Mouse (Mus musculus) forebrain, embryonic 10.5 days (tissue): ENCODE data around the gene Ica1. TPM values are rescaled to one million over a fixed set of nuclear protein-coding genes. Genes with fewer than 3 reads are reported as not detected.

Experiments
- DNase-seq: peaks from one replicate; pipeline ENCODE4 v3.0.0-alpha.2; 2017; ENCODE audit warnings: low spot score; ENCODE audit errors: extremely low spot score
- H3K27ac ChIP-seq: fragments of 300-500 bp; sonication (generic); 2 replicates; pipeline ENCODE4 v1.5.1; 2016; ENCODE audit warnings: mild to moderate bottlenecking
- H3K27me3 ChIP-seq: fragments of 300-500 bp; sonication (generic); 2 replicates; pipeline ENCODE4 v1.6.1; 2016; ENCODE audit warnings: mild to moderate bottlenecking; ENCODE audit not compliant: poor library complexity, severe bottlenecking
- H3K36me3 ChIP-seq: fragments of 300-500 bp; sonication (generic); replicated peaks from 2 replicates; pipeline ENCODE4 v1.6.1; 2016; ENCODE audit warnings: mild to moderate bottlenecking, moderate library complexity
- H3K4me1 ChIP-seq: fragments of 300-500 bp; sonication (generic); 2 replicates; pipeline ENCODE4 v1.6.1; 2016
- H3K4me3 ChIP-seq: fragments of 300-500 bp; sonication (generic); 2 replicates; pipeline ENCODE4 v1.5.1; 2016; ENCODE audit warnings: mild to moderate bottlenecking, moderate library complexity
- H3K9me3 ChIP-seq: fragments of 300-500 bp; sonication (generic); 2 replicates; pipeline ENCODE4 v1.6.1; 2016; ENCODE audit warnings: mild to moderate bottlenecking, moderate library complexity
- WGBS: fragments of 180-500 bp; shearing (Covaris S2); methylation state at CpG from one replicate; pipeline ENCODE4 v1.1.7; 2016; 5-methylcytosine and 5-hydroxymethylcytosine counted together
- polyA plus RNA-seq: library from polyadenylated mRNA; unstranded; fragments of >200 nt; fragmentation: Nextera tagmentation; extraction: Ambion mirVana; gene quantifications from 2 replicates; pipeline ENCODE4 v1.2.1, GENCODE M21; 2016

Ica1 gene
- polyA plus RNA-seq, 1 experiment from 2014 or later = 15.2 TPM

DNA sequence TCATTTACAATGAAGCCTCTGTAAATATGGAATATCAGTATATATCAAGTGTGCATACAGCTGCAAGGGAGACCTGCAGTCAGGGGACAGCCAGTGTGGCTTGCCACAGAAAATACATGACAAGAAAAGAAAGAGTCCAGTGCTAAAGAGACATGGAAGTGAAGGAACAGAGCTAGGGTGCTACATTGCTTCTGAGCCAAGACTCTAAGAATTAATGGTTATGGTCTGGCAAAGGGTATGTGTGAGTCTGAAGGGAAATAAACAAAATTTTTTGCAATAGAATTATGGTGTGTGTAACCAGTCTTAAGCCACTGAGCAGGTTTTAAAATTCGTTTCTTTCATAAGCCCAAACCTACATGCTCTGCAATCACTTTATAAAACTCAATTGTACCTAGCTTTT, 13.2 kb downstream of the Ica1 start:
- H3K4me3 ChIP-seq = no peak overlapping the region
- no peaks in the 10 kb centered on the region for H3K9me3 ChIP-seq
- H3K27ac ChIP-seq = no peak overlapping the region
- no peak for DNase-seq
- 90% methylated on average over 1 of the region's 1 CpGs for WGBS
- H3K27me3 ChIP-seq = no peaks in the 10 kb centered on the region
- H3K36me3 ChIP-seq = no peaks in the 10 kb centered on the region
- peaks cover 5% of the 10 kb centered on the region for H3K4me1 ChIP-seq

DNA sequence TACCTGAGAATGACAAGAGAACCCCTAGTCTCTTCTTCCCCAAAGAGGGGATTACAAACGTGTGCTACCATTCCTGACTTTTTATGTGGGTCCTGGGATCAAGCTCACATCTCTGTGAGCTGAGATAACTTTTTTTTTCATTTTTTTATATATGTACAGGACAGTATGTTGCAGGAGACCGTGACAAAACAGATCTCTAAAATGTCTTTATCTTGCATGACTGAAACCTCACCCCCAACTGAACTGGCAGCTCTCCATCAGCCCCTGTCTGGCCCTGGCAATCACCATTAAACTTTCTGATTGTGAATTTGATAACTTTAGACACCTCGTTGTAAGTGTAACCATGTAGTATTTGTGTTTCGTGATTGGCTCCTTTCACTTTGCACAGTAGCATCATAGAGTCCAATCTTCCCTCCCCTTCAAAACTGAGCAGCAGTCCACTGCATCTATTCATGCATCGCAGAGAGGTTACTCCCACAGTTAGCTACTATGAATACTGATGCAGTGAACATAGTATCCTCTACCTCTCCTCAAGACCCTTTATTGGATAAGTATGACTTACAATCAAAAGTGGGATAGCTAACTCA, 17.5 kb downstream of the Ica1 start:
- Histone ChIP-seq H3K36me3 (no peaks in the 10 kb centered on the region), H3K27ac (no peak overlapping the region), H3K4me3 (no peak overlapping the region), H3K4me1 (peaks cover 3% of the 10 kb centered on the region; the same call in 1 of the 2 replicates), H3K9me3 (no peaks in the 10 kb centered on the region), H3K27me3 (no peaks in the 10 kb centered on the region)
- no peak for DNase-seq
- 83% methylated on average over 5 of the region's 5 CpGs for WGBS

DNA sequence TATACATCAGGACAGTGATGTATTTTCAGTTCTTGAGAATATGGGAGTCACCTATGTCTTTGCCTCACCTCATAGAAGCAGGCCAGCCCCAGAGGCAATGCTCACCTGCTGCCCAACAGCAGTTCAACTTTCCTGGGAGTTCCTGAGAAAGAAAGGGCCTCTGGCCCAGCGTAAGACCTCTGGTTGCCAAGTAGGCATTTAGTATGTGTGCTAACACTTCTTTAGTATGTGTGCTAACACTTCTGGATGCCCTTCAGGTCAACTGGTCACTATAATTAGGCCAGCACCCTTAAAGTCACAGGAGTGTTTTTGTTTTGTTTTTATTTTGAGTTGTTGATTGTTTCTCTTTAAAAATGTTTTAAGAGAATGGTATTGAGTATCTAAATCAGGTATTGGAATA, 18.4 kb downstream of the Ica1 start:
- 91% methylated on average over 1 of the region's 1 CpGs for WGBS

DNA sequence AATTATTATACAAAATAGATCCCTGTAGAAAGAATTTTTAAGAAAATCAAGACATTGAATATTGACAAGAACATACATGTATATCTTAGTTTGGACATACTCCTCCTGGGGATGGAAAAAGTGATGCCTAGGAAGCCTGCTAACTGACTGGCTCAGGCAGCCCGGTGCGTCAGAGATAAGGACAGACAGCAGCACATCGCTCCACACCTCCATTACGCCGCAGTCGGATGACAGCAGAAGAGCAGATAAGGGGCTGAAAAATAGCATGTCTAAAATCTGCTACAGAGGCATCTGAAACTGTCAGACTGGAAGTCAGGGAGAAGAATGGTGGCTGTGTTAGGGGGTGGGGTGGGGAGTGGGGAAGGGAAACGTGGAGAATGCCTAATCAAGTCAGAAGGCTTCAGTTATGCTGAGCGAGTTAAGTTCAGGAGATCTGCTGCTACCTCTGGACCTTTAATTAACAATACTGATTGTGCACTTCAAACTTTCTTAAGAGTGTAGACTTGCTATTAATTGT, 22.5 kb downstream of the Ica1 start:
- 82% methylated on average over 8 of the region's 8 CpGs for WGBS
- Histone ChIP-seq H3K9me3 (no peaks in the 10 kb centered on the region), H3K4me3 (no peak overlapping the region), H3K4me1 (peaks cover 14% of the 10 kb centered on the region), H3K27me3 (no peaks in the 10 kb centered on the region), H3K27ac (no peak overlapping the region), H3K36me3 (no peaks in the 10 kb centered on the region)
- DNase-seq = no peak

More for the DNA sequence above, 18.4 kb downstream of the Ica1 start:
- Histone ChIP-seq H3K27ac (no peak overlapping the region), H3K4me3 (no peak overlapping the region), H3K4me1 (peaks cover 4% of the 10 kb centered on the region; the same call in 1 of the 2 replicates), H3K36me3 (no peaks in the 10 kb centered on the region), H3K27me3 (no peaks in the 10 kb centered on the region), H3K9me3 (no peaks in the 10 kb centered on the region)
- no peak for DNase-seq

DNA sequence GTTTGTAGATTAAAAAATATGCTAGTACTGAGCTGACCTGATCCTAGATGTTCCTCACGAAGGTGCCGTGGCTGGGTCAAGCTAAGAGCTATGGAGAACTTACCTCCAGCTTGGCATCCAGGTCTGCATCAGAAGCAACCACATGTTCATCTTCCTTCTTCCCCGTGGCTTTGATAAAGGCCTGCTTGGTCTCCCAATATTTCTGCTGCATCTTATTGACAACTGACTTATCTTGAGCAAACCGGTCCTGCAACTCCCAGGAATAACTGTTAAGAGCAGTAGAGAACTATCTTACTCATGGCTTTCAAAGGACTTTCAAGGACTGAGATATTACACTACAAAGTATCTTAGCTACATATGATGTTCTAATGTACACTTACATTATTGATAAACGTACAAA, 23.8 kb downstream of the Ica1 start:
- DNase-seq = no peak
- 92% methylated on average over 5 of the region's 5 CpGs for WGBS
- H3K36me3 ChIP-seq = no peaks in the 10 kb centered on the region

DNA sequence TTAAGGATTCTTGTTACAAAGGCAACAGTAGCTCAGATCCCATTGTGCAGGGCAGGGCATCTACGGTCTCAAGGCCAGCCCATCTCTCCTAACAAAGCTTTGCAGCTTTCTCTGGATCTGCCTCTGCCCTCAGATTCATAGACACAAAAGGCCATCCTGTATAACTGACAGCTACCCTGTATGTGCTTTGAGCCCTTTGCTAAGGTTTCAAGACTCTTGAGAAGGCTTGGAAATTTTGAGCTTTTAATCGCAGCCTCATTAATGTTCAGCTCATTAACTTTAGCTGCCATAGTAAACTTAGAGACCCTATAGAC, 24.6 kb downstream of the Ica1 start:
- DNase-seq = no peak
- WGBS = 49% methylated on average over 2 of the region's 2 CpGs
- no peaks in the 10 kb centered on the region for H3K27me3 ChIP-seq
- no peaks in the 10 kb centered on the region for H3K36me3 ChIP-seq
- no peaks in the 10 kb centered on the region for H3K9me3 ChIP-seq
- H3K27ac ChIP-seq = no peak overlapping the region
- H3K4me1 ChIP-seq = peaks cover 14% of the 10 kb centered on the region
- H3K4me3 ChIP-seq = no peak overlapping the region

More for the DNA sequence above, 23.8 kb downstream of the Ica1 start:
- Histone ChIP-seq H3K27ac (no peak overlapping the region), H3K27me3 (no peaks in the 10 kb centered on the region), H3K4me1 (peaks cover 14% of the 10 kb centered on the region), H3K9me3 (no peaks in the 10 kb centered on the region), H3K4me3 (no peak overlapping the region)

DNA sequence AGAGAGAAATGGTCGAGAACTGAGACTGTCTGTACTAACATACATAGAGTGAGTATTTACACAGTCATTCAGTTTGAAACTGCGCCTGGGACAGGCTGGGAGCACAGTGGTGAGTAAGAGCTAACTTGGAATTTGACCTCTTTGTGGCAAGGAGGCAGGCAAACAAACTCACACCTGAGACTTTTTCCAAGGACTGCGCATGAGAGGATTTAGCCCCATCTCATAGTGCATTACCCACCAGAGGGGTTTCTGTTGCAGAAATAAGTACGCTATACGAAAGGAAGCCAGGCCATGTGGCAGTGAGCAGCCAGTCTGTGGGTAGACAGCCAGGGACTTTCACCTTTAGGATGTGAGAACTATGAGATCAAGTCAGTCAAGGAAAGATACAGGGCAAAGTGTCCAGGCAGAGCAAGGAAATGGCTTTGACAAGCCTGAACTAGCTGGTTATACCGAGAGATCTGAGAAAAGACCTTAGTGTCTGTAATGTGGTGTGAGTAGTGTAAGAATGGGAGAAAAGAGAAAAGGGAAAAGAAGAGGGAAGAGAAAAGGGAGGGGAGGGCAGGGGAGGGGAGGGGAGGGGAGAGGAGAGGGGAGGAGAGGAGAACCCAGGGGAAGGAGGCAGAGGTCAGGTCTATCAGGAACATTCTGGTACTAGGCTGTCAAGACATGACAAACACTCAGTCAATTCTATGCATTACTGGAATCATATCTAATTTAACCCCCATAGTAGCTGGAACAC, 25.1 kb downstream of the Ica1 start:
- no peak for DNase-seq
- H3K9me3 ChIP-seq = no peaks in the 10 kb centered on the region
- H3K36me3 ChIP-seq = no peaks in the 10 kb centered on the region
- 91% methylated on average over 6 of the region's 6 CpGs for WGBS
- H3K4me3 ChIP-seq = no peak overlapping the region
- peaks cover 14% of the 10 kb centered on the region for H3K4me1 ChIP-seq
- H3K27ac ChIP-seq = no peak overlapping the region
- H3K27me3 ChIP-seq = no peaks in the 10 kb centered on the region

DNA sequence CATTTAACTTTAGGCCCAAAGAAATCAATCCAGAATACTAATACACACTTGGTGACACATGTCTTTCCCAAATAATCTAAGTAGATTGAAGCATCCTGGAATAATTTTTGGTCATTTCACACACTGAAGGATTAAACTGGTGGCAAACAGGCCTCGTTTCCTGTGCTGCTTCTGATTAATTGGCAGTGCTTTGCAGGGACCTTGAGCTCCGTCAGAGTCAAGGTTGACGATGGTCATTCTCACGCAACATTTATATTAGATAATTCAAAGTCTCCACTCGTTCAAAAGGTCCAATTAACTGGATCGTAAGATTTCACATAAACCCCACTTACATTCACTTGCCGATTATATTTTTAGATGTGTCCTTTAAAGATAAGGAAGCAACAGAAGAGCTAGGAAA, 33.4 kb downstream of the Ica1 start:
- DNase-seq = no peak
- Histone ChIP-seq H3K4me1 (peaks cover 16% of the 10 kb centered on the region), H3K4me3 (no peak overlapping the region), H3K9me3 (no peaks in the 10 kb centered on the region), H3K27ac (no peak overlapping the region), H3K27me3 (no peaks in the 10 kb centered on the region), H3K36me3 (no peaks in the 10 kb centered on the region)
- 88% methylated on average over 7 of the region's 7 CpGs for WGBS

DNA sequence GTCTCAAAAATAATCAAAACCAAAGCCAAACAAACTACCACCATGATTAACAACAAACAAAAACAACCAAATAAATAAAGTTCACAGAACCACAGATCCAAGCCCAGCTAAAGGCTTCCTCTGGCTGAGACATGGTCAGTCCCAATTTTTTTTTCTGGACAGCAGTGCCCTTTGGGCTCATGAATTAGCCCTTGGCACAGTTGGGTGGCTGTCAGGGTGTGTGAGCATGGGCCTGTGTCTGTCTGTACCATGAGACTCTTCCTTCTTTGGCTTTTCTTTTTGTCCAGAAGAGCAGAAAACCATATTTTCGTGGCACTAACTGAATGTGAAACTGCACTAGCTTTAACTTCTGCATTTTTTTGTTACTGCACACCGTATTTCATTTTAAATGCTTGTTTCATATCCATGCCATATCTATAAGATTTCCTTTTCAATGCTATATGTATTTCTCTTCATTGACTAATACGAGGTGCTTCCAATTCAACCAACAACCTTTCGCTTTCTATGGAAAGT, 34.0 kb downstream of the Ica1 start:
- WGBS = 95% methylated on average over 4 of the region's 4 CpGs
- H3K27ac ChIP-seq = no peak overlapping the region
- H3K4me1 ChIP-seq = peaks cover 16% of the 10 kb centered on the region
- H3K27me3 ChIP-seq = no peaks in the 10 kb centered on the region
- H3K9me3 ChIP-seq = no peaks in the 10 kb centered on the region
- H3K36me3 ChIP-seq = no peaks in the 10 kb centered on the region
- no peak overlapping the region for H3K4me3 ChIP-seq
- DNase-seq = no peak

DNA sequence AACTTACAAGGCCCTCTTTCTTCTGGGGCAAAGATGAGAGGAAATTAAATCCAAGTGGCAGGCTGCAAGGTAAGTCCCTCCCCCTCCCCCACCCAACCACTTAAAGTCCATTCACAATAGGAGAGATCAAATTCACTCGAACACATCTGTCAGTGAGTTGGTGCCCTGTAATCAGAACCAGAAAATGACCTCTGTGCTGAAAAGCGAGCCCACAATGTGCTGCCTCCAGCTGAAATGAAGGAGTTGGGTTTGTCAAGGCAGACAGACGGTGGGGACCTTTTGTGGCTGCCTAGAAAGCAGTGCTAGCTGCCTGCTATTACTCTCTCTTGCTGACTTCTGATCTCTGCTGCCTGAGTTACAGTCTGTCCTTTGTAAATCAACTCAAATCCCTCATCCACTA, 35.8 kb downstream of the Ica1 start:
- WGBS = 27% methylated on average over 3 of the region's 3 CpGs
- peak; percentile 20 for DNase-seq
- Histone ChIP-seq H3K27ac (peak overlapping the region; percentile 36; the same call in 1 of the 2 replicates), H3K4me1 (peaks cover 16% of the 10 kb centered on the region), H3K27me3 (no peaks in the 10 kb centered on the region), H3K9me3 (no peaks in the 10 kb centered on the region), H3K36me3 (no peaks in the 10 kb centered on the region), H3K4me3 (no peak overlapping the region)

DNA sequence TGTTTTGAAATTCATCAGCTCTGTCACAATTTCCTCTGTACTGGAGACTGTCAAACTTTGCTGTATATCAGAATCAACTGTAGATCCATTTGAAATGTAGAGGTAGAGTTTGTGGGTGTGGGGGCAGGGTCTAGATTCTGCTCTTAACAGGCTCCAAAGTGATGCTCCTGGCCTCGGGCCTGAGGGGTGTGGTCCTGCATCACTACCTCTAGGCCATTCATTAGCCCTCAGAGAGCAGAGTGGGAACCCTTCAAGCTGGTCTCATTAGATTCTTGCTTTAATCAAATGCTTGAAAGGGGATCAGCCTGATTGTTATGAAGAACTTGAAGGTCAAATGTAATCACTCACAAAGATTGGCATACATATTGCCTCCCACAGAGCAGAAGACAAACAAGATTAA, 36.6 kb downstream of the Ica1 start:
- Histone ChIP-seq H3K27ac (peak overlapping the region; percentile 72; the same call in 1 of the 2 replicates), H3K27me3 (no peaks in the 10 kb centered on the region), H3K4me3 (no peak overlapping the region), H3K9me3 (no peaks in the 10 kb centered on the region), H3K4me1 (peaks cover 16% of the 10 kb centered on the region), H3K36me3 (no peaks in the 10 kb centered on the region)
- no peak for DNase-seq
- 46% methylated on average over 1 of the region's 1 CpGs for WGBS

DNA sequence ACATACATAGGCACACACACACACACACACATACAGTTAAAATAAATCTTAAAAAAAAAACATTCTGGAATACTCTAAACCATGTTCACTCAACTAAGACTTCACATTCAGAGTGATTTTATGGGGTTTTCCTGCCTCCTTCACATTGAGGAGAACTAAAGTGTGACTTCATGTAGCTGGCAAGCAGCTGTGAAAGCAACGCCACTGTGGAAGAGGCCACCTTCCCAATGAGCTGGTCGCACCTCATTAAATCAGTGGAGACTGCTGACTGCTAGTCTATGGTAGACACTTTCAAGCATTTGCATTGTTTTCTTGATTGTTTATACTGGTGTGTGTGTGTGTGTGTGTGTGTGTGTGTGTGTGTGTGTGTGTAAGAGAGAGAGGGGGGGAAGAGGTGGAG, 38.2 kb downstream of the Ica1 start:
- H3K27me3 ChIP-seq = no peaks in the 10 kb centered on the region
- no peak overlapping the region for H3K27ac ChIP-seq
- no peak for DNase-seq
- no peaks in the 10 kb centered on the region for H3K9me3 ChIP-seq
- H3K4me3 ChIP-seq = no peak overlapping the region
- H3K36me3 ChIP-seq = no peaks in the 10 kb centered on the region
- H3K4me1 ChIP-seq = peaks cover 21% of the 10 kb centered on the region
- 82% methylated on average over 2 of the region's 2 CpGs for WGBS

DNA sequence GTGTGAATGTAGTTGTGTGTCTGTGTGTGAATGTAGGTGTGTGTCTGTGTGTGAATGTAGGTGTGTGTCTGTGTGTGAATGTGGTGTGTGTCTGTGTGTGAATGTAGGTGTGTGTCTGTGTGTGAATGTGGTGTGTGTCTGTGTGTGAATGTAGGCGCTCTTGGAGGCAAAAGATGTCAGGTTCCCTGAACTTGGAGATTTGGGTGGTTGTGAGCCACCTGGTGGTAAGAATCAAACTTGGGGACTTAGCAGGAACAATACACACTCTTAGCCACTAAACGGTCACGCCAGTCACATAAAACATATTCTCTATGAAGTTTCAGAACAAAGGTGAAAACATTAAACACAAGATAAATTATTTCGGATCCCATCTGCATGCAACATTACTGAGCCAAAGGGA, 39.9 kb downstream of the Ica1 start:
- no peak overlapping the region for H3K4me3 ChIP-seq
- 74% methylated on average over 4 of the region's 4 CpGs for WGBS
- H3K9me3 ChIP-seq = no peaks in the 10 kb centered on the region
- H3K4me1 ChIP-seq = peaks cover 21% of the 10 kb centered on the region
- no peaks in the 10 kb centered on the region for H3K36me3 ChIP-seq
- DNase-seq = no peak
- no peak overlapping the region for H3K27ac ChIP-seq
- no peaks in the 10 kb centered on the region for H3K27me3 ChIP-seq
